Mouse (Mus musculus): Measurements from ENCODE around the gene Gkap1.

Gkap1 gene

GRCm38 (mm10) chr13:58201343-58201742 lies 74.2 kb downstream of the Gkap1 start:
- no peak for DNase-seq (ENCODE audit: low read depth, low spot score)

GRCm38 (mm10) chr13:58197981-58198640 lies 77.4 kb downstream of the Gkap1 start:
- DNase-seq (ENCODE audit: low read depth, low spot score) = no peak

- no peak for DNase-seq (ENCODE audit: low read depth, low spot score)
These were observed 78.3 kb downstream of the Gkap1 start for GRCm38 (mm10) chr13:58197211-58197610.

- DNase-seq (ENCODE audit: low read depth, low spot score) = no peak
These were observed 80.6 kb downstream of the Gkap1 start for GRCm38 (mm10) chr13:58194908-58195307.

- no peak for DNase-seq (ENCODE audit: low read depth, low spot score)
These were observed 82.3 kb downstream of the Gkap1 start for GRCm38 (mm10) chr13:58193221-58193620.

- no peak for DNase-seq (ENCODE audit: low read depth, low spot score)
These were observed 83.4 kb downstream of the Gkap1 start for GRCm38 (mm10) chr13:58192146-58192545.

- no peak for DNase-seq (ENCODE audit: low read depth, low spot score)
These were observed 84.0 kb downstream of the Gkap1 start for GRCm38 (mm10) chr13:58191516-58191915.

GRCm38 (mm10) chr13:58189473-58189872 lies 86.0 kb downstream of the Gkap1 start:
- no peak for DNase-seq (ENCODE audit: low read depth, low spot score)

- DNase-seq (ENCODE audit: low read depth, low spot score) = peak; percentile 87
These were observed 87.1 kb downstream of the Gkap1 start for GRCm38 (mm10) chr13:58188412-58188811.

GRCm38 (mm10) chr13:58187751-58188150 lies 87.7 kb downstream of the Gkap1 start:
- no peak for DNase-seq (ENCODE audit: low read depth, low spot score)

GRCm38 (mm10) chr13:58186281-58186680 lies 89.2 kb downstream of the Gkap1 start:
- DNase-seq (ENCODE audit: low read depth, low spot score) = no peak

GRCm38 (mm10) chr13:58184111-58184510 lies 91.4 kb downstream of the Gkap1 start:
- no peak for DNase-seq (ENCODE audit: low read depth, low spot score)

All from 3T3-L1 (cell line).